Mouse (Mus musculus) stomach, postnatal 0 days (tissue): ENCODE measurements around the gene Cttnbp2. TPM values are rescaled to one million over a fixed set of nuclear protein-coding genes. Genes with fewer than 3 reads are reported as not detected.

Experiments used
- ATAC-seq: fragments of 200-750 bp; cut with Nextera tagmentation; 2 replicates; pipeline ENCODE4 v1.8.0; 2017; ENCODE audit not compliant: low FRiP score, low TSS enrichment
- DNase-seq: peaks from one replicate; pipeline ENCODE4 v3.0.0-alpha.2; 2016; ENCODE audit warnings: low spot score
- H3K27ac ChIP-seq: fragments of 300-500 bp; sonication (generic); replicated peaks from 2 replicates; pipeline ENCODE4 v1.5.1; 2014; ENCODE audit warnings: mild to moderate bottlenecking, control low read depth
- H3K27me3 ChIP-seq: fragments of 300-500 bp; sonication (generic); 2 replicates; pipeline ENCODE4 v1.6.1; 2014; ENCODE audit warnings: low read length; ENCODE audit not compliant: control insufficient read depth, insufficient read depth
- H3K36me3 ChIP-seq: fragments of 300-500 bp; sonication (generic); 2 replicates; pipeline ENCODE4 v1.6.1; 2014; ENCODE audit warnings: low read length, mixed read lengths; ENCODE audit not compliant: control insufficient read depth, insufficient read depth
- H3K4me1 ChIP-seq: fragments of 300-500 bp; sonication (generic); replicated peaks from 2 replicates; pipeline ENCODE4 v1.6.1; 2014; ENCODE audit warnings: antibody characterized with exemption; ENCODE audit not compliant: control insufficient read depth, insufficient read depth
- H3K4me2 ChIP-seq: fragments of 300-500 bp; sonication (generic); replicated peaks from 2 replicates; pipeline ENCODE4 v1.6.1; 2014; ENCODE audit warnings: low read depth, mild to moderate bottlenecking, control low read depth, moderate library complexity
- H3K4me3 ChIP-seq: fragments of 300-500 bp; sonication (generic); 2 replicates; pipeline ENCODE4 v1.5.1; 2014; ENCODE audit warnings: low read depth, low read length, control low read depth
- H3K9ac ChIP-seq: fragments of 300-500 bp; sonication (generic); 2 replicates; pipeline ENCODE4 v1.6.1; 2014; ENCODE audit warnings: mild to moderate bottlenecking, low read length, control low read depth, mixed read lengths
- H3K9me3 ChIP-seq: fragments of 300-500 bp; sonication (generic); 2 replicates; pipeline ENCODE4 v1.6.1; 2016; ENCODE audit warnings: low read length; ENCODE audit not compliant: control insufficient read depth
- CTCF ChIP-seq: IDR thresholded peaks from 2 replicates; pipeline ENCODE4 v1.5.1; 2016; ENCODE audit warnings: antibody characterized with exemption, low read depth, mild to moderate bottlenecking, moderate library complexity
- EP300 ChIP-seq: optimal IDR thresholded peaks from 2 replicates; pipeline ENCODE3; 2016; ENCODE audit warnings: antibody characterized with exemption
- WGBS: fragments of 180-500 bp; shearing (Covaris S2); extraction: QIAGEN DNeasy Blood & Tissue Kit; methylation state at CpG from one replicate; pipeline ENCODE4 v1.1.7; 2014; 5-methylcytosine and 5-hydroxymethylcytosine counted together
- polyA plus RNA-seq: library from polyadenylated mRNA; unstranded; fragments of >200 nt; fragmentation: Nextera tagmentation; extraction: Ambion mirVana; gene quantifications from 2 replicates; pipeline ENCODE4 v1.2.1, GENCODE M21; 2015

Cttnbp2 gene
- polyA plus RNA-seq, 1 experiment from 2014 or later = 4.4 TPM

GRCm38 (mm10) chr6:18477313-18477930 is 37.2 kb downstream of the Cttnbp2 start:
- WGBS = 65% methylated on average over 1 of the region's 1 CpGs
- no peak overlapping the region for H3K9ac ChIP-seq
- no peaks in the 10 kb centered on the region for H3K36me3 ChIP-seq
- no peaks in the 10 kb centered on the region for H3K9me3 ChIP-seq
- no peak overlapping the region for H3K4me2 ChIP-seq
- no peak overlapping the region for H3K27ac ChIP-seq
- no peaks in the 10 kb centered on the region for H3K4me1 ChIP-seq
- no peak overlapping the region for H3K4me3 ChIP-seq
- ATAC-seq (no peak), DNase-seq (no peak)
- TF ChIP-seq EP300 (no peak), CTCF (no peak)
- no peaks in the 10 kb centered on the region for H3K27me3 ChIP-seq

- DNase-seq (no peak), ATAC-seq (no peak)
- 73% methylated on average over 2 of the region's 2 CpGs for WGBS
- TF ChIP-seq EP300 (no peak), CTCF (no peak)
- no peaks in the 10 kb centered on the region for H3K4me1 ChIP-seq
- no peak overlapping the region for H3K4me2 ChIP-seq
- no peaks in the 10 kb centered on the region for H3K9me3 ChIP-seq
- no peak overlapping the region for H3K27ac ChIP-seq
- no peaks in the 10 kb centered on the region for H3K36me3 ChIP-seq
- H3K27me3 ChIP-seq = no peaks in the 10 kb centered on the region
- no peak overlapping the region for H3K4me3 ChIP-seq
- no peak overlapping the region for H3K9ac ChIP-seq
These were observed 39.7 kb downstream of the Cttnbp2 start for GRCm38 (mm10) chr6:18474983-18475382.

GRCm38 (mm10) chr6:18474541-18474940 is 40.1 kb downstream of the Cttnbp2 start:
- DNase-seq = no peak
- 22% methylated on average over 1 of the region's 1 CpGs for WGBS
- TF ChIP-seq EP300 = no peak
- no peak for TF ChIP-seq CTCF

GRCm38 (mm10) chr6:18469206-18469605 is 45.4 kb downstream of the Cttnbp2 start:
- H3K27ac ChIP-seq = no peak overlapping the region
- no peaks in the 10 kb centered on the region for H3K4me1 ChIP-seq
- TF ChIP-seq EP300 = no peak
- TF ChIP-seq CTCF = no peak
- no peak overlapping the region for H3K9ac ChIP-seq
- 49% methylated on average over 2 of the region's 2 CpGs for WGBS
- H3K27me3 ChIP-seq = no peaks in the 10 kb centered on the region
- H3K4me3 ChIP-seq = no peak overlapping the region
- no peaks in the 10 kb centered on the region for H3K36me3 ChIP-seq
- H3K9me3 ChIP-seq = no peaks in the 10 kb centered on the region
- ATAC-seq = no peak
- DNase-seq = no peak
- H3K4me2 ChIP-seq = no peak overlapping the region

More at GRCm38 (mm10) chr6:18474541-18474940, 40.1 kb downstream of the Cttnbp2 start:
- Histone ChIP-seq H3K27ac (no peak overlapping the region), H3K27me3 (no peaks in the 10 kb centered on the region), H3K4me3 (no peak overlapping the region), H3K4me1 (no peaks in the 10 kb centered on the region), H3K36me3 (no peaks in the 10 kb centered on the region), H3K9me3 (no peaks in the 10 kb centered on the region), H3K9ac (no peak overlapping the region), H3K4me2 (no peak overlapping the region)
- no peak for ATAC-seq

GRCm38 (mm10) chr6:18467777-18468176 is 46.9 kb downstream of the Cttnbp2 start:
- no peaks in the 10 kb centered on the region for H3K36me3 ChIP-seq
- WGBS = 46% methylated on average over 2 of the region's 2 CpGs

DNA sequence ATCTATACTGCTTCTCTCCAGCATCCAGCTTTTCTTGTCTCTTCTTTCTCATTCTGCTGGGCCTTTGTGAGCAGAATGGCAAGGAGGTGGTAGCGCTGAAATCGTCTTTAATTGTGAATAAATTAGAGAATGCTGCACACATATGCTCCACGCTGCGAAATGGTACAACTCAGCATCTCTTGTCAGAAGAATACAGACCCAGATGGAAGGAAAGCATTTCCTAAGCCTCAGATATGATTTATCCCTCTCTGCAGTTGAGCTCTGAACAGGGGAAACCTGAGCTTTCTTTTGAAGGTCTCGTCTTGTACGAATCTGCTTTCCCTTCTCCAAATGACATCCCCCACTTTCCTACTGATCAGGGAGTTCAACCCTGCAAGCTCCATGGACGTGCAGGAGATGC is 48.4 kb downstream of the Cttnbp2 start:
- 73% methylated on average over 7 of the region's 7 CpGs for WGBS
- ATAC-seq (no peak), DNase-seq (no peak)
- Histone ChIP-seq H3K9me3 (no peaks in the 10 kb centered on the region), H3K9ac (no peak overlapping the region), H3K4me1 (no peaks in the 10 kb centered on the region), H3K36me3 (no peaks in the 10 kb centered on the region), H3K27me3 (no peaks in the 10 kb centered on the region), H3K27ac (no peak overlapping the region), H3K4me3 (no peak overlapping the region), H3K4me2 (no peak overlapping the region)
- TF ChIP-seq CTCF (no peak), EP300 (no peak)

More at GRCm38 (mm10) chr6:18467777-18468176, 46.9 kb downstream of the Cttnbp2 start:
- no peak overlapping the region for H3K4me3 ChIP-seq
- H3K27ac ChIP-seq = no peak overlapping the region
- H3K9me3 ChIP-seq = no peaks in the 10 kb centered on the region
- no peak overlapping the region for H3K9ac ChIP-seq
- H3K4me2 ChIP-seq = no peak overlapping the region
- no peaks in the 10 kb centered on the region for H3K27me3 ChIP-seq
- DNase-seq (no peak), ATAC-seq (no peak)
- TF ChIP-seq EP300 = no peak
- TF ChIP-seq CTCF = no peak
- no peaks in the 10 kb centered on the region for H3K4me1 ChIP-seq
